Mouse (Mus musculus) heart, embryonic 15.5 days (tissue): ENCODE data around the gene Gm10778. TPM values are rescaled to one million over a fixed set of nuclear protein-coding genes. Genes with fewer than 3 reads are reported as not detected.
"Not testable (repeated sequence)": the region's sequence is repeated elsewhere in the genome, so short reads cannot be mapped to it uniquely, and the experiment has no call there.

Experiments
- ATAC-seq: fragments of 200-750 bp; cut with Nextera tagmentation; replicated peaks from 2 replicates; pipeline ENCODE4 v1.8.0; 2017; ENCODE audit warnings: low read depth, moderate TSS enrichment; ENCODE audit not compliant: insufficient number of reproducible peaks, insufficient read depth, low FRiP score
- H3K27ac ChIP-seq: fragments of 300-500 bp; sonication (generic); 2 replicates; pipeline ENCODE4 v1.5.1; 2015; ENCODE audit warnings: mild to moderate bottlenecking, inconsistent platforms
- H3K27me3 ChIP-seq: fragments of 300-500 bp; sonication (generic); 2 replicates; pipeline ENCODE4 v1.6.1; 2015; ENCODE audit warnings: inconsistent platforms
- H3K36me3 ChIP-seq: fragments of 300-500 bp; sonication (generic); 2 replicates; pipeline ENCODE4 v1.6.1; 2015; ENCODE audit warnings: mild to moderate bottlenecking, inconsistent platforms
- H3K4me1 ChIP-seq: fragments of 300-500 bp; sonication (generic); replicated peaks from 2 replicates; pipeline ENCODE4 v1.6.1; 2015; ENCODE audit warnings: inconsistent platforms
- H3K4me2 ChIP-seq: fragments of 300-500 bp; sonication (generic); 2 replicates; pipeline ENCODE4 v1.6.1; 2015; ENCODE audit warnings: inconsistent platforms, mild to moderate bottlenecking, moderate library complexity
- H3K4me3 ChIP-seq: fragments of 300-500 bp; sonication (generic); 2 replicates; pipeline ENCODE4 v1.5.1; 2015; ENCODE audit warnings: mild to moderate bottlenecking, inconsistent platforms
- H3K9ac ChIP-seq: fragments of 300-500 bp; sonication (generic); 2 replicates; pipeline ENCODE4 v1.6.1; 2015; ENCODE audit warnings: mild to moderate bottlenecking, inconsistent platforms
- H3K9me3 ChIP-seq: fragments of 300-500 bp; sonication (generic); replicated peaks from 2 replicates; pipeline ENCODE4 v1.6.1; 2016; ENCODE audit warnings: inconsistent platforms
- WGBS: fragments of 180-500 bp; shearing (Covaris S2); methylation state at CpG from one replicate; pipeline ENCODE4 v1.1.7; 2015; ENCODE audit warnings: mixed read lengths; 5-methylcytosine and 5-hydroxymethylcytosine counted together
- polyA plus RNA-seq: library from polyadenylated mRNA; unstranded; fragments of >200 nt; fragmentation: Nextera tagmentation; extraction: Ambion mirVana; gene quantifications from 2 replicates; pipeline ENCODE4 v1.2.1, GENCODE M21; 2015

Gm10778 gene
- 2.8 and 2.9 TPM in 2 replicates for polyA plus RNA-seq

GRCm38 (mm10) chr10:81648803-81649775 lies at the start of gene Gm10778:
Gene Gm10778 (plus strand): TSS chr10:81649059.
- H3K36me3 ChIP-seq, H3K9me3 ChIP-seq, H3K27me3 ChIP-seq, H3K4me1 ChIP-seq: not testable (repeated sequence)
- H3K9ac ChIP-seq: peak within 1 kb of the TSS; percentile 71
- peak; percentile 89 for ATAC-seq
- H3K4me2 ChIP-seq: peak within 1 kb of the TSS; percentile 70
- H3K27ac ChIP-seq: peak within 1 kb of the TSS; percentile 86
- H3K4me3 ChIP-seq: peak within 1 kb of the TSS; percentile 61
- WGBS: 2% methylated on average over 34 of the region's 52 CpGs

GRCm38 (mm10) chr10:81599630-81600029 lies 49.2 kb upstream of the Gm10778 start:
- no peaks in the 10 kb centered on the region for H3K9me3 ChIP-seq
- H3K9ac ChIP-seq: no peak overlapping the region
- H3K4me3 ChIP-seq: no peak overlapping the region
- 79% methylated on average over 5 of the region's 5 CpGs for WGBS
- H3K4me2 ChIP-seq: no peak overlapping the region
- H3K36me3 ChIP-seq: no peaks in the 10 kb centered on the region
- ATAC-seq: no peak
- peaks cover 9% of the 10 kb centered on the region for H3K27me3 ChIP-seq
- no peak overlapping the region; the same call in 1 of the 2 replicates for H3K27ac ChIP-seq
- H3K4me1 ChIP-seq: peaks cover 54% of the 10 kb centered on the region

GRCm38 (mm10) chr10:81600096-81600495 lies 48.8 kb upstream of the Gm10778 start:
- 45% methylated on average over 10 of the region's 10 CpGs for WGBS
- Histone ChIP-seq H3K9ac (no peak overlapping the region), H3K27ac (peak overlapping the region; percentile 76)

GRCm38 (mm10) chr10:81600738-81601203 lies 48.1 kb upstream of the Gm10778 start, which contains the start of gene Tle6:
Gene Tle6 (minus strand): TSS chr10:81601073.
- no peaks in the 10 kb centered on the region for H3K36me3 ChIP-seq
- H3K9me3 ChIP-seq: no peaks in the 10 kb centered on the region
- ATAC-seq: peak; percentile 85
- no peaks in the 10 kb centered on the region for H3K27me3 ChIP-seq
- under 1% methylated on average over 28 of the region's 28 CpGs for WGBS
- peak within 1 kb of the TSS; percentile 74 for H3K4me2 ChIP-seq
- peaks cover 58% of the 10 kb centered on the region for H3K4me1 ChIP-seq
- H3K9ac ChIP-seq: peak within 1 kb of the TSS; percentile 33; the same call in 1 of the 2 replicates
- peak within 1 kb of the TSS; percentile 45 for H3K4me3 ChIP-seq
- H3K27ac ChIP-seq: peak within 1 kb of the TSS; percentile 76

More at GRCm38 (mm10) chr10:81600096-81600495, 48.8 kb upstream of the Gm10778 start:
- peak overlapping the region; percentile 74 for H3K4me2 ChIP-seq
- no peak for ATAC-seq
- peaks cover 6% of the 10 kb centered on the region for H3K27me3 ChIP-seq
- H3K4me1 ChIP-seq: peaks cover 57% of the 10 kb centered on the region
- H3K36me3 ChIP-seq: no peaks in the 10 kb centered on the region
- H3K4me3 ChIP-seq: no peak overlapping the region
- H3K9me3 ChIP-seq: no peaks in the 10 kb centered on the region

- no peaks in the 10 kb centered on the region for H3K27me3 ChIP-seq
- peak overlapping the region; percentile 32; the same call in 1 of the 2 replicates for H3K27ac ChIP-seq
- H3K9ac ChIP-seq: 0 out of 2 replicates have a peak overlapping the region, but pooled peaks have one; percentile 5
- peak overlapping the region; percentile 74 for H3K4me2 ChIP-seq
- no peaks in the 10 kb centered on the region for H3K36me3 ChIP-seq
- ATAC-seq: no peak
- no peaks in the 10 kb centered on the region for H3K9me3 ChIP-seq
- WGBS: 31% methylated on average over 7 of the region's 7 CpGs
- peaks cover 54% of the 10 kb centered on the region for H3K4me1 ChIP-seq
- H3K4me3 ChIP-seq: peak overlapping the region; percentile 45
These were observed 47.4 kb upstream of the Gm10778 start for GRCm38 (mm10) chr10:81601396-81601905.

GRCm38 (mm10) chr10:81602741-81603151 lies 46.1 kb upstream of the Gm10778 start:
- no peaks in the 10 kb centered on the region for H3K27me3 ChIP-seq
- no peaks in the 10 kb centered on the region for H3K36me3 ChIP-seq
- no peak overlapping the region for H3K9ac ChIP-seq
- no peak for ATAC-seq
- WGBS: 29% methylated on average over 4 of the region's 4 CpGs
- no peak overlapping the region for H3K4me3 ChIP-seq
- H3K9me3 ChIP-seq: no peaks in the 10 kb centered on the region
- H3K4me2 ChIP-seq: no peak overlapping the region
- peak overlapping the region; percentile 21; the same call in 1 of the 2 replicates for H3K27ac ChIP-seq
- peaks cover 45% of the 10 kb centered on the region for H3K4me1 ChIP-seq

- H3K4me2 ChIP-seq: peak overlapping the region; percentile 67
- H3K9me3 ChIP-seq: no peaks in the 10 kb centered on the region
- peak overlapping the region; percentile 27; the same call in 1 of the 2 replicates for H3K9ac ChIP-seq
- H3K27me3 ChIP-seq: no peaks in the 10 kb centered on the region
- no peaks in the 10 kb centered on the region for H3K36me3 ChIP-seq
- peak overlapping the region; percentile 93 for H3K27ac ChIP-seq
- peaks cover 42% of the 10 kb centered on the region for H3K4me1 ChIP-seq
- ATAC-seq: no peak
- 70% methylated on average over 12 of the region's 12 CpGs for WGBS
- H3K4me3 ChIP-seq: peak overlapping the region; percentile 58
These were observed 44.6 kb upstream of the Gm10778 start for GRCm38 (mm10) chr10:81604019-81604967.

GRCm38 (mm10) chr10:81604968-81605665 lies 43.7 kb upstream of the Gm10778 start:
- peak; percentile 20; the same call in 1 of the 2 replicates for ATAC-seq

GRCm38 (mm10) chr10:81605666-81605973 lies 43.2 kb upstream of the Gm10778 start:
- H3K9ac ChIP-seq: peak overlapping the region; percentile 39; the same call in 1 of the 2 replicates
- peak overlapping the region; percentile 93 for H3K27ac ChIP-seq
- peak overlapping the region; percentile 67 for H3K4me2 ChIP-seq
- H3K36me3 ChIP-seq: no peaks in the 10 kb centered on the region
- 2% methylated on average over 14 of the region's 14 CpGs for WGBS
- H3K27me3 ChIP-seq: no peaks in the 10 kb centered on the region
- H3K9me3 ChIP-seq: no peaks in the 10 kb centered on the region
- peak overlapping the region; percentile 58 for H3K4me3 ChIP-seq
- ATAC-seq: no peak
- peaks cover 34% of the 10 kb centered on the region for H3K4me1 ChIP-seq

More at GRCm38 (mm10) chr10:81604968-81605665, 43.7 kb upstream of the Gm10778 start:
- H3K4me3 ChIP-seq: peak overlapping the region; percentile 58
- peak overlapping the region; percentile 93 for H3K27ac ChIP-seq
- H3K4me2 ChIP-seq: peak overlapping the region; percentile 67
- peak overlapping the region; percentile 39; the same call in 1 of the 2 replicates for H3K9ac ChIP-seq
- no peaks in the 10 kb centered on the region for H3K36me3 ChIP-seq
- no peaks in the 10 kb centered on the region for H3K9me3 ChIP-seq
- 18% methylated on average over 29 of the region's 29 CpGs for WGBS
- peaks cover 39% of the 10 kb centered on the region for H3K4me1 ChIP-seq
- H3K27me3 ChIP-seq: no peaks in the 10 kb centered on the region
